ENCODE assay signal across 30 mouse cellular contexts in genomic region chr13:109692851-109693250, GRCm38 (mm10).
DNase-seq lines count a peak whose midpoint lies in the region; ATAC-seq and TF ChIP-seq lines count a peak whose summit lies in the region.
"Had no signal": no experiment of that assay in that cellular context is flagged by ENCODE, and none has a peak within 500 bp of the region (broad histone marks: within the 10 kb centered on the region; RNA-seq: fewer than 3 reads in every experiment).

No protein-coding gene starts in this region.

- TF ChIP-seq EP300 in stomach, postnatal 0 days (optimal IDR thresholded peaks at IDR 0.05), result no peak

- TF ChIP-seq POLR2A in cerebellum, adult 2 months (IDR thresholded peaks at IDR 0.05; ENCODE audit: borderline replicate concordance, insufficient read depth, low read length), result no peak

- no peaks in the 10 kb centered on the region for H3K27me3 ChIP-seq in stomach, embryonic 15.5 days (replicated peaks)
- no peaks in the 10 kb centered on the region for H3K27me3 ChIP-seq in stomach, postnatal 0 days (ENCODE audit: control insufficient read depth, insufficient read depth, low read length)
- no peaks in the 10 kb centered on the region for H3K27me3 ChIP-seq in intestine, embryonic 14.5 days (replicated peaks; ENCODE audit: control insufficient read depth, insufficient read depth, low read length)
- H3K27me3 ChIP-seq in liver, embryonic 16.5 days (ENCODE audit: control insufficient read depth, insufficient read depth, low read depth, low read length), result no peaks in the 10 kb centered on the region
- no peaks in the 10 kb centered on the region for H3K27me3 ChIP-seq in cerebellum, adult 2 months (ENCODE audit: control insufficient read depth, insufficient read depth, low read length)
- no peaks in the 10 kb centered on the region for H3K27me3 ChIP-seq in hindbrain, postnatal 0 days (ENCODE audit: insufficient read depth, low read length)
- H3K27me3 ChIP-seq: embryonic facial prominence, embryonic 12.5 days; heart, embryonic 12.5 days; hindbrain, embryonic 13.5 days; limb, embryonic 12.5 days; megakaryocyte, embryonic 14.5 days; midbrain, embryonic 13.5 days had no signal

- H3K27ac ChIP-seq in stomach, embryonic 15.5 days, result 0 out of 2 replicates have a peak overlapping the region, but pooled peaks have one; percentile 16
- no peak overlapping the region for H3K27ac ChIP-seq in stomach, postnatal 0 days (replicated peaks)
- H3K27ac ChIP-seq in intestine, embryonic 14.5 days (ENCODE audit: low read depth), result peak overlapping the region; percentile 57; the same call in 1 of the 2 replicates
- peak overlapping the region; percentile 63; the same call in 1 of the 2 replicates for H3K27ac ChIP-seq in liver, embryonic 16.5 days (ENCODE audit: low read length)
- H3K27ac ChIP-seq in cerebellum, adult 2 months (ENCODE audit: insufficient read depth, low read length), result no peak overlapping the region
- no peak overlapping the region for H3K27ac ChIP-seq in hindbrain, postnatal 0 days
- H3K27ac ChIP-seq: embryonic facial prominence, embryonic 12.5 days; gastrocnemius, adult 2 months; heart, adult 2 months; hindbrain, embryonic 13.5 days; limb, embryonic 12.5 days; midbrain, embryonic 13.5 days had no signal

- WGBS in stomach, embryonic 15.5 days, result 34% methylated on average over 3 of the region's 3 CpGs
- 28% methylated on average over 3 of the region's 3 CpGs for WGBS in stomach, postnatal 0 days
- 34% methylated on average over 3 of the region's 3 CpGs for WGBS in intestine, embryonic 14.5 days
- WGBS in liver, embryonic 16.5 days (ENCODE audit: insufficient replicate concordance), result 50% methylated on average over 3 of the region's 3 CpGs
- WGBS in cerebellum, adult 2 months, result 67% methylated on average over 3 of the region's 3 CpGs
- WGBS in hindbrain, postnatal 0 days, result 70% methylated on average over 3 of the region's 3 CpGs

- H3K9ac ChIP-seq in stomach, embryonic 15.5 days, result no peak overlapping the region
- H3K9ac ChIP-seq in stomach, postnatal 0 days (ENCODE audit: low read length), result no peak overlapping the region
- no peak overlapping the region for H3K9ac ChIP-seq in intestine, embryonic 14.5 days (ENCODE audit: low read length)
- H3K9ac ChIP-seq in liver, embryonic 16.5 days (ENCODE audit: low read depth, low read length), result no peak overlapping the region
- no peak overlapping the region for H3K9ac ChIP-seq in hindbrain, postnatal 0 days (replicated peaks; ENCODE audit: low read length)
- H3K9ac ChIP-seq: embryonic facial prominence, embryonic 12.5 days; heart, embryonic 12.5 days; hindbrain, embryonic 13.5 days; limb, embryonic 12.5 days; midbrain, embryonic 13.5 days had no signal

- H3K4me1 ChIP-seq in stomach, embryonic 15.5 days, result peaks cover 16% of the 10 kb centered on the region
- H3K4me1 ChIP-seq in stomach, postnatal 0 days (replicated peaks; ENCODE audit: control insufficient read depth, insufficient read depth), result no peaks in the 10 kb centered on the region
- H3K4me1 ChIP-seq in intestine, embryonic 14.5 days (replicated peaks; ENCODE audit: control insufficient read depth, insufficient read depth, low read length), result peaks cover 18% of the 10 kb centered on the region; the same call in 1 of the 2 replicates
- H3K4me1 ChIP-seq in liver, embryonic 16.5 days (ENCODE audit: control insufficient read depth, low read depth, low read length), result peaks cover 32% of the 10 kb centered on the region
- no peaks in the 10 kb centered on the region; the same call in 1 of the 2 replicates for H3K4me1 ChIP-seq in cerebellum, adult 2 months (ENCODE audit: control insufficient read depth, insufficient read depth, low read length)
- no peaks in the 10 kb centered on the region for H3K4me1 ChIP-seq in hindbrain, postnatal 0 days (ENCODE audit: insufficient read depth, low read length)
- H3K4me1 ChIP-seq: embryonic facial prominence, embryonic 12.5 days had no signal

- H3K36me3 ChIP-seq in stomach, embryonic 15.5 days, result no peaks in the 10 kb centered on the region
- no peaks in the 10 kb centered on the region for H3K36me3 ChIP-seq in stomach, postnatal 0 days (ENCODE audit: control insufficient read depth, insufficient read depth, low read length)
- H3K36me3 ChIP-seq in intestine, embryonic 14.5 days (ENCODE audit: control insufficient read depth, insufficient read depth, low read length), result no peaks in the 10 kb centered on the region
- peaks cover 2% of the 10 kb centered on the region; the same call in 1 of the 2 replicates for H3K36me3 ChIP-seq in liver, embryonic 16.5 days (ENCODE audit: control insufficient read depth, insufficient read depth)
- H3K36me3 ChIP-seq in hindbrain, postnatal 0 days (ENCODE audit: insufficient read depth, low read length), result no peaks in the 10 kb centered on the region
- H3K36me3 ChIP-seq: embryonic facial prominence, embryonic 12.5 days; hindbrain, embryonic 13.5 days; limb, embryonic 12.5 days; midbrain, embryonic 13.5 days had no signal

- no peak for DNase-seq in stomach, postnatal 0 days (ENCODE audit: low spot score)
- no peak for DNase-seq in intestine, embryonic 14.5 days (ENCODE audit: low spot score)
- no peak for DNase-seq in cerebellum, adult 2 months
- no peak for DNase-seq in left cerebral cortex, adult 11 months (ENCODE audit: low spot score)
- DNase-seq in hindbrain, postnatal 0 days (ENCODE audit: low spot score), result no peak
- DNase-seq: adrenal gland, postnatal 14 days; B cell, adult 2 months; cerebellum, adult 11 months; cerebellum, adult 9-11 months; embryo, embryonic 11 days; gastrocnemius, adult 2 months; heart, adult 2 months; heart, postnatal 4 days; kidney, adult 8-10 months; kidney, postnatal 14 days; layer of hippocampus, adult 9-11 months; lung, adult 18-20 months; lung, postnatal 4 days; right cerebral cortex, postnatal 4 days; thymus, postnatal 14 days had no signal

- H3K9me3 ChIP-seq in stomach, embryonic 15.5 days, result no peaks in the 10 kb centered on the region
- no peaks in the 10 kb centered on the region for H3K9me3 ChIP-seq in stomach, postnatal 0 days (ENCODE audit: control insufficient read depth, low read length)
- no peaks in the 10 kb centered on the region for H3K9me3 ChIP-seq in intestine, embryonic 14.5 days (ENCODE audit: control insufficient read depth, low read length)
- no peaks in the 10 kb centered on the region for H3K9me3 ChIP-seq in liver, embryonic 16.5 days (replicated peaks; ENCODE audit: control insufficient read depth, low read length)
- no peaks in the 10 kb centered on the region for H3K9me3 ChIP-seq in hindbrain, postnatal 0 days (ENCODE audit: low read length)
- H3K9me3 ChIP-seq: embryonic facial prominence, embryonic 12.5 days; heart, embryonic 12.5 days; hindbrain, embryonic 13.5 days; limb, embryonic 12.5 days; megakaryocyte, embryonic 14.5 days; midbrain, embryonic 13.5 days had no signal

- no peak overlapping the region for H3K4me3 ChIP-seq in stomach, embryonic 15.5 days (replicated peaks)
- H3K4me3 ChIP-seq in stomach, postnatal 0 days (ENCODE audit: low read depth, low read length), result no peak overlapping the region
- H3K4me3 ChIP-seq in intestine, embryonic 14.5 days (ENCODE audit: low read depth, low read length), result no peak overlapping the region
- H3K4me3 ChIP-seq in liver, embryonic 16.5 days (ENCODE audit: low read depth, low read length), result no peak overlapping the region
- H3K4me3 ChIP-seq in cerebellum, adult 2 months (replicated peaks; ENCODE audit: insufficient read depth, low read depth, low read length), result no peak overlapping the region
- H3K4me3 ChIP-seq in hindbrain, postnatal 0 days (ENCODE audit: low read length), result no peak overlapping the region
- H3K4me3 ChIP-seq: embryonic facial prominence, embryonic 12.5 days; gastrocnemius, adult 2 months; heart, adult 2 months; heart, embryonic 12.5 days; hindbrain, embryonic 13.5 days; limb, embryonic 12.5 days; megakaryocyte, embryonic 14.5 days; midbrain, embryonic 13.5 days had no signal

- no peak for TF ChIP-seq CTCF in stomach, postnatal 0 days (IDR thresholded peaks at IDR 0.05; ENCODE audit: low read depth)
- TF ChIP-seq CTCF in cerebellum, adult 2 months (IDR thresholded peaks at IDR 0.05; ENCODE audit: borderline replicate concordance, insufficient read depth, low read depth, low read length), result no peak
- no peak for TF ChIP-seq CTCF in hindbrain, postnatal 0 days (IDR thresholded peaks at IDR 0.05; ENCODE audit: low read depth)

- H3K4me2 ChIP-seq in stomach, embryonic 15.5 days, result no peak overlapping the region
- no peak overlapping the region for H3K4me2 ChIP-seq in stomach, postnatal 0 days (replicated peaks; ENCODE audit: low read depth)
- no peak overlapping the region for H3K4me2 ChIP-seq in intestine, embryonic 14.5 days (ENCODE audit: low read length)
- no peak overlapping the region for H3K4me2 ChIP-seq in liver, embryonic 16.5 days (ENCODE audit: low read depth, low read length)
- no peak overlapping the region for H3K4me2 ChIP-seq in hindbrain, postnatal 0 days (ENCODE audit: low read depth, low read length)
- H3K4me2 ChIP-seq: embryonic facial prominence, embryonic 12.5 days; heart, embryonic 12.5 days; hindbrain, embryonic 13.5 days; limb, embryonic 12.5 days; midbrain, embryonic 13.5 days had no signal

- ATAC-seq in stomach, embryonic 15.5 days (ENCODE audit: insufficient read depth, low FRiP score, low read depth), result no peak
- ATAC-seq in stomach, postnatal 0 days (ENCODE audit: low FRiP score, low TSS enrichment), result no peak
- no peak for ATAC-seq in intestine, embryonic 14.5 days (replicated peaks; ENCODE audit: low FRiP score, low TSS enrichment, low read depth)
- ATAC-seq in liver, embryonic 16.5 days (ENCODE audit: low read depth), result no peak
- no peak for ATAC-seq in hindbrain, postnatal 0 days
- ATAC-seq: forebrain, embryonic 16.5 days; lung, postnatal 0 days; midbrain, embryonic 13.5 days had no signal

Comparison
In these comparisons a context has a peak if more than half of its experiments do, and no peak if none do; other contexts are left out.
1. H3K27ac ChIP-seq: peak in stomach, embryonic 15.5 days (single experiment), intestine, embryonic 14.5 days (single experiment) and liver, embryonic 16.5 days (single experiment); none in stomach, postnatal 0 days (single experiment), cerebellum, adult 2 months (single experiment) and hindbrain, postnatal 0 days (single experiment).